Mouse (Mus musculus) embryonic facial prominence, embryonic 11.5 days (tissue): ENCODE measurements at regions not wholly inside any gene's neighbourhood (a gene's known extent, or its start where the extent isn't known, plus 50 kb on each side); places are given as distances from the start of the nearest gene placed in this dataset.

Experiments
- ATAC-seq: fragments of 200-750 bp; cut with Nextera tagmentation; replicated peaks from 2 replicates; pipeline ENCODE4 v1.8.0; 2017; ENCODE audit warnings: low read depth; ENCODE audit not compliant: insufficient number of reproducible peaks, low FRiP score, low TSS enrichment
- DNase-seq: peaks from one replicate; pipeline ENCODE4 v3.0.0-alpha.2; 2015; ENCODE audit warnings: low spot score
- H3K27ac ChIP-seq: fragments of 300-500 bp; sonication (generic); replicated peaks from 2 replicates; pipeline ENCODE4 v1.5.1; 2014; ENCODE audit warnings: mild to moderate bottlenecking, low read depth, low read length, control low read depth
- H3K27me3 ChIP-seq: fragments of 300-500 bp; sonication (generic); 2 replicates; pipeline ENCODE4 v1.6.1; 2014; ENCODE audit warnings: mild to moderate bottlenecking, low read length, moderate library complexity, mixed read lengths; ENCODE audit not compliant: control insufficient read depth, insufficient read depth
- H3K36me3 ChIP-seq: fragments of 300-500 bp; sonication (generic); replicated peaks from 2 replicates; pipeline ENCODE4 v1.6.1; 2014; ENCODE audit warnings: low read depth, mild to moderate bottlenecking, low read length, moderate library complexity, mixed read lengths; ENCODE audit not compliant: control insufficient read depth, insufficient read depth
- H3K4me1 ChIP-seq: fragments of 300-500 bp; sonication (generic); 2 replicates; pipeline ENCODE4 v1.6.1; 2014; ENCODE audit warnings: low read length, mixed read lengths; ENCODE audit not compliant: control insufficient read depth, insufficient read depth
- H3K4me2 ChIP-seq: fragments of 300-500 bp; sonication (generic); 2 replicates; pipeline ENCODE4 v1.6.1; 2014; ENCODE audit warnings: low read depth, mild to moderate bottlenecking, control low read depth, low read length, moderate library complexity
- H3K4me3 ChIP-seq: fragments of 300-500 bp; sonication (generic); 2 replicates; pipeline ENCODE4 v1.5.1; 2014; ENCODE audit warnings: low read depth, low read length, control low read depth
- H3K9ac ChIP-seq: fragments of 300-500 bp; sonication (generic); replicated peaks from 2 replicates; pipeline ENCODE4 v1.6.1; 2014; ENCODE audit warnings: mild to moderate bottlenecking, control low read depth, low read length
- H3K9me3 ChIP-seq: fragments of 300-500 bp; sonication (generic); replicated peaks from 2 replicates; pipeline ENCODE4 v1.6.1; 2016; ENCODE audit warnings: mild to moderate bottlenecking, low read length, inconsistent platforms, mixed read lengths; ENCODE audit not compliant: control insufficient read depth
- WGBS: fragments of 180-500 bp; shearing (Covaris S2); extraction: QIAGEN DNeasy Blood & Tissue Kit; methylation state at CpG from one replicate; pipeline ENCODE4 v1.1.7; 2014; 5-methylcytosine and 5-hydroxymethylcytosine counted together

GRCm38 (mm10) chr1:136749188-136749587, 124.5 kb downstream of the Zfp281 start:
- Histone ChIP-seq H3K36me3 (no peaks in the 10 kb centered on the region), H3K9ac (no peak overlapping the region), H3K27ac (no peak overlapping the region), H3K27me3 (no peaks in the 10 kb centered on the region), H3K4me2 (no peak overlapping the region), H3K4me1 (no peaks in the 10 kb centered on the region), H3K9me3 (no peaks in the 10 kb centered on the region), H3K4me3 (no peak overlapping the region)
- DNase-seq, result peak; percentile 67
- ATAC-seq, result no peak
- 54% methylated on average over 8 of the region's 8 CpGs for WGBS

DNA sequence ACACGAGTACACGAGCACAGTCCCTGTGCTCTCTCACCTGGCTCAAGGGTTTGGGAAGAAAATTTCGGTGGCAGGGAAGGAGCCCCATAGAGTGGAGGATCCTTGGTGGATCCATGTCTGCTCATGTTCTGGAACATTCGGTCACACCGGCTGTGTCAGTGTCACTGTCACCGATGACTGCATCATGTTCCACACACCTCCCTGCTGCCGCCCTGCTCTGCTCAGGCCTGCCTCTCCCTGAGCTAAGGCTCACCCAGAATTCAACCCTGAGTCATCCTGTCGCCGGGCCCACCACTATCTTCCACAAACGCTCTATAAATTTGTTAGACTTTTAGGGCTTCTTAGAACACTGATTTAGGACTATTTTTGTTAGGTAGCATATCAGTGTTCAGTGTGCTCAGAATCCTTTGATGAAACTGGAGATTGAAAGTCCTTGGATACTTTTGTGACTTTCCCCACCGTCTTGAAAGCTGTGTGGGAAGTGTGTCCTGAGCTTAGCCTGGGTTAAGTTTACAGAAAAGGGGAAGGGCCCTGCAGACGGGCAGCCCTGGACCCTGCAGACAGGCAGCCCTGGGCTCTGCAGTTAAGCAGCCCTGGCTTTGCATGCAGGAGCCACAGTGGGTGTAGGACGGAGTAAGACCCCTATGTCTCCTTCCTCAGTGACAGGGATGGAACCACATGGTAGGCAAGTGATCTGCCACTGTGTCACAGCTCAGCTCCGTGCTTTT, 126.9 kb downstream of the Zfp281 start:
- Histone ChIP-seq H3K9ac (no peak overlapping the region), H3K27ac (no peak overlapping the region), H3K9me3 (no peaks in the 10 kb centered on the region), H3K36me3 (no peaks in the 10 kb centered on the region), H3K4me1 (no peaks in the 10 kb centered on the region), H3K27me3 (no peaks in the 10 kb centered on the region), H3K4me3 (no peak overlapping the region), H3K4me2 (no peak overlapping the region)
- WGBS, result 81% methylated on average over 14 of the region's 14 CpGs
- ATAC-seq (no peak), DNase-seq (no peak)

GRCm38 (mm10) chr1:136754286-136754685, 129.6 kb downstream of the Zfp281 start:
- H3K27ac ChIP-seq, result no peak overlapping the region
- H3K36me3 ChIP-seq, result no peaks in the 10 kb centered on the region
- ATAC-seq (no peak), DNase-seq (no peak)
- no peak overlapping the region for H3K9ac ChIP-seq
- no peaks in the 10 kb centered on the region for H3K4me1 ChIP-seq
- WGBS, result 94% methylated on average over 6 of the region's 6 CpGs
- H3K4me3 ChIP-seq, result no peak overlapping the region
- H3K9me3 ChIP-seq, result no peaks in the 10 kb centered on the region
- no peaks in the 10 kb centered on the region for H3K27me3 ChIP-seq
- no peak overlapping the region for H3K4me2 ChIP-seq

DNA sequence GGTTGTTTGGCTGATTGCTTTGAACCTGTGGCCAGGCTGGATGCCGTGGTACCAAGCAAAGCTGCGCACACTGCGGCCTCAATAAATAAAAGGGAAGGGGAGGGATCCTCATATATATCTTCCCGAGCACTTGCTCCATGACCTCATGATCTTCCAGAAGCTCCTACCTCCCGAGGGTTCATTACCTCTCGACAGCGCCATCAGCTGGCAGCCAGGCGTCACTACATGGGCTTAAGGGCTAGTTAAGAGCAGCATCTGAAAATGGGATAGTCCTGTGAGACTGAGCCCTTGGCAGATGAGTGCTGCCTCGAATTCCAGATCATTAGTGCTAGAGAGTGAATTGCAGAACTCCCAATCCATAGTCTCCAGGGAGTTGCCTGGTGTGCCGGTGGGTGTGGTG, 134.0 kb downstream of the Zfp281 start:
- no peak for DNase-seq
- Histone ChIP-seq H3K9ac (no peak overlapping the region), H3K4me3 (no peak overlapping the region), H3K27ac (no peak overlapping the region), H3K27me3 (no peaks in the 10 kb centered on the region), H3K36me3 (no peaks in the 10 kb centered on the region), H3K4me1 (no peaks in the 10 kb centered on the region), H3K4me2 (no peak overlapping the region), H3K9me3 (no peaks in the 10 kb centered on the region)
- WGBS, result 70% methylated on average over 10 of the region's 10 CpGs
- 0 out of 2 replicates have a peak, but pooled peaks have one; percentile 23 for ATAC-seq

GRCm38 (mm10) chr1:136759164-136759563, 134.5 kb downstream of the Zfp281 start:
- Histone ChIP-seq H3K27ac (no peak overlapping the region), H3K4me2 (no peak overlapping the region), H3K36me3 (no peaks in the 10 kb centered on the region), H3K9me3 (no peaks in the 10 kb centered on the region), H3K9ac (no peak overlapping the region), H3K27me3 (no peaks in the 10 kb centered on the region), H3K4me1 (no peaks in the 10 kb centered on the region), H3K4me3 (no peak overlapping the region)
- 0 out of 2 replicates have a peak, but pooled peaks have one; percentile 56 for ATAC-seq
- WGBS, result 67% methylated on average over 4 of the region's 4 CpGs
- DNase-seq, result no peak

DNA sequence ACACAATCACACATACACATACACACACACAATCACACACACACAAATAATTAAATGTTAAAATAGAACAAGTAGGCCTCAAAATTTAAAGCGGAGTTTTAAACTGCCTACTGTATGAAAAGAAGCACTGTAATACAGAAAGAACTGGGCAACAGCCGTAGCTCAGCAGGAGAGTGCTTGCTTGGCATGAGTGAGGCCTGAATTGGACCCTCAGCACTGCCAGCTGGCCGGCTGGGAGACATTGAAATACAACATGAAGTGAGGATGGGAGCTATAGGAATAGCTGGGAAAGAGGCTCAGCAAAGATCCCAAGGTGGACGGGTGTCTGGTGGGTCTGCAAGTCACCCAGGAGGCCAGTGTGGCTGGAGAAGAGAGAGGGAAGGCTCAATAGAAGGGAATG, 136.8 kb downstream of the Zfp281 start:
- Histone ChIP-seq H3K4me1 (no peaks in the 10 kb centered on the region), H3K9ac (no peak overlapping the region), H3K4me2 (no peak overlapping the region), H3K36me3 (no peaks in the 10 kb centered on the region), H3K27me3 (no peaks in the 10 kb centered on the region), H3K27ac (no peak overlapping the region), H3K9me3 (no peaks in the 10 kb centered on the region), H3K4me3 (no peak overlapping the region)
- WGBS, result 81% methylated on average over 4 of the region's 4 CpGs
- DNase-seq (no peak), ATAC-seq (no peak)

GRCm38 (mm10) chr1:136768969-136769401, 144.3 kb downstream of the Zfp281 start:
- no peak overlapping the region for H3K4me3 ChIP-seq
- H3K36me3 ChIP-seq, result no peaks in the 10 kb centered on the region
- H3K27me3 ChIP-seq, result no peaks in the 10 kb centered on the region
- no peak overlapping the region; the same call in 1 of the 2 replicates for H3K9ac ChIP-seq
- H3K4me2 ChIP-seq, result no peak overlapping the region; the same call in 1 of the 2 replicates
- no peaks in the 10 kb centered on the region for H3K4me1 ChIP-seq
- no peak overlapping the region for H3K27ac ChIP-seq
- 2% methylated on average over 10 of the region's 10 CpGs for WGBS
- no peaks in the 10 kb centered on the region for H3K9me3 ChIP-seq
- peak; percentile 81 for DNase-seq
- ATAC-seq, result peak; percentile 68

- H3K9ac ChIP-seq, result no peak overlapping the region
- H3K4me1 ChIP-seq, result no peaks in the 10 kb centered on the region
- H3K36me3 ChIP-seq, result no peaks in the 10 kb centered on the region
- 92% methylated on average over 6 of the region's 6 CpGs for WGBS
- H3K9me3 ChIP-seq, result no peaks in the 10 kb centered on the region
- H3K27me3 ChIP-seq, result no peaks in the 10 kb centered on the region
- H3K4me2 ChIP-seq, result no peak overlapping the region
- DNase-seq (no peak), ATAC-seq (no peak)
- no peak overlapping the region for H3K27ac ChIP-seq
- no peak overlapping the region for H3K4me3 ChIP-seq
Observed at GRCm38 (mm10) chr1:136773743-136774142, 149.0 kb downstream of the Zfp281 start.
